In the genomic region with DNA sequence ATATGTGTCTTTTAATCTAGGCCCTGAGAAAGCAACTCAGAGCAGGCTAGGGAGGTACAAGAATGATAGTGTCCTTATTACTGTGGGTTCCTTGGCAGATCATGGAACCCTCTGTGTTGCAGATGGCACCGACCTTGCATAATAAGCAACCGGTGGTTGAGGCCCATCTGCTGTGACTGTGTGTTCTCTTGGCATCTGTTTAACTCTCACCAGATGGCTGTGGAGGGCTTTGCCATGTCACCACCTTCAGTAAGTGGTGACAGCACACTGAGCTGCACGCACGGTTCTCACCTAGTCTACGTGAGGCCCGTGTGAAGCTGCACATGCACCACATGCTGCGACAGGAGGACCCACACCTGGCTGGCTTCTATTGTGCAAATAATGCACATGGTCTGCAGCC, we compare ENCODE assay signal across 12 mouse cellular contexts. TPM values are rescaled to one million over a fixed set of nuclear protein-coding genes. Genes with fewer than 3 reads are reported as not detected.
DNase-seq lines count a peak whose midpoint lies in the region; ATAC-seq and TF ChIP-seq lines count a peak whose summit lies in the region.
"Had no signal": no experiment of that assay in that cellular context is flagged by ENCODE, and none has a peak within 500 bp of the region (broad histone marks: within the 10 kb centered on the region; RNA-seq: fewer than 3 reads in every experiment).

No protein-coding gene starts in this region.

- peaks cover 20% of the 10 kb centered on the region for H3K27me3 ChIP-seq in megakaryocyte, embryonic 14.5 days (replicated peaks)
- H3K27me3 ChIP-seq in intestine, postnatal 0 days (replicated peaks; ENCODE audit: control insufficient read depth, insufficient read depth, low read length) = no peaks in the 10 kb centered on the region

- no peak for TF ChIP-seq CTCF in intestine, postnatal 0 days (IDR thresholded peaks at IDR 0.05; ENCODE audit: low read depth)

- no peak for ATAC-seq in megakaryocyte, adult 5-6 weeks (ENCODE audit: poor library complexity, severe bottlenecking)
- ATAC-seq in intestine, postnatal 0 days = no peak

- H3K9me3 ChIP-seq in megakaryocyte, embryonic 14.5 days = peaks cover 71% of the 10 kb centered on the region
- H3K9me3 ChIP-seq in intestine, postnatal 0 days (ENCODE audit: control insufficient read depth) = no peaks in the 10 kb centered on the region
- H3K9me3 ChIP-seq: limb, embryonic 15.5 days had no signal

- no peak overlapping the region for H3K27ac ChIP-seq in intestine, postnatal 0 days (ENCODE audit: low read depth, low read length)
- H3K27ac ChIP-seq: kidney, postnatal 0 days; limb, embryonic 15.5 days had no signal

- no peak overlapping the region for H3K4me2 ChIP-seq in intestine, postnatal 0 days (replicated peaks; ENCODE audit: low read depth)
- H3K4me2 ChIP-seq: limb, embryonic 15.5 days had no signal

- no peaks in the 10 kb centered on the region for H3K4me1 ChIP-seq in megakaryocyte, embryonic 14.5 days
- H3K4me1 ChIP-seq in intestine, postnatal 0 days (replicated peaks; ENCODE audit: control insufficient read depth, insufficient read depth, low read length) = no peaks in the 10 kb centered on the region
- H3K4me1 ChIP-seq: limb, embryonic 15.5 days had no signal

- peak overlapping the region; percentile 54 for H3K4me3 ChIP-seq in megakaryocyte, embryonic 14.5 days (replicated peaks)
- H3K4me3 ChIP-seq in intestine, postnatal 0 days (ENCODE audit: low read depth, low read length) = no peak overlapping the region
- H3K4me3 ChIP-seq: limb, embryonic 15.5 days had no signal

- H3K36me3 ChIP-seq in megakaryocyte, embryonic 14.5 days (replicated peaks; ENCODE audit: low read length) = no peaks in the 10 kb centered on the region
- H3K36me3 ChIP-seq in intestine, postnatal 0 days (ENCODE audit: control insufficient read depth, insufficient read depth) = no peaks in the 10 kb centered on the region
- H3K36me3 ChIP-seq: limb, embryonic 15.5 days had no signal

- H3K9ac ChIP-seq in intestine, postnatal 0 days (ENCODE audit: low read depth, low read length) = no peak overlapping the region
- H3K9ac ChIP-seq: limb, embryonic 15.5 days had no signal

- 82% methylated on average over 7 of the region's 7 CpGs for WGBS in intestine, postnatal 0 days

- DNase-seq in cerebellum, adult 9-11 months = peak; percentile 97
- DNase-seq in layer of hippocampus, adult 11-12 months (ENCODE audit: low spot score) = peak; percentile 87
- peak; percentile 29 for DNase-seq in right cerebral cortex, postnatal 14 days
- no peak for DNase-seq in MN1 (ENCODE audit: low spot score)
- DNase-seq: heart, postnatal 10 days; lung, postnatal 4 days; thymus, adult 2 months had no signal

RNA-seq across cellular contexts. Expression of a gene that starts 14.0 kb away (rescaled TPM):
- polyA plus RNA-seq in megakaryocyte, embryonic 14.5 days (2012; ENCODE audit: insufficient read depth, low replicate concordance) = 0.42 TPM in 1 of 2 replicates, not detected in the other
- total RNA-seq in megakaryocyte, adult 5-6 weeks (2015) = not detected in 2 replicates
- total RNA-seq in megakaryocyte, adult 5-6 weeks (2017) = 0.08 TPM in 1 of 2 replicates, not detected in the other
- 0.41 and 0.46 TPM in 2 replicates for polyA plus RNA-seq in intestine, postnatal 0 days (2015; fragmentation: Nextera tagmentation; extraction: Ambion mirVana)
- total RNA-seq: heart, postnatal 10 days had no signal

RNA-seq across cellular contexts. Expression of a gene that starts 49.4 kb away (rescaled TPM):
- 2.8 TPM in 1 of 2 replicates, not detected in the other for polyA plus RNA-seq in megakaryocyte, embryonic 14.5 days (2012; ENCODE audit: insufficient read depth, low replicate concordance)
- total RNA-seq in megakaryocyte, adult 5-6 weeks (2015) = 0.76 and 0.89 TPM in 2 replicates
- total RNA-seq in megakaryocyte, adult 5-6 weeks (2017) = not detected in 2 replicates
- 25.6 and 28.0 TPM in 2 replicates for polyA plus RNA-seq in intestine, postnatal 0 days (2015; fragmentation: Nextera tagmentation; extraction: Ambion mirVana)

RNA-seq across cellular contexts. Expression of a gene that starts 57.6 kb away (rescaled TPM):
- 1.0 TPM in 1 of 2 replicates, not detected in the other for polyA plus RNA-seq in megakaryocyte, embryonic 14.5 days (2012; ENCODE audit: insufficient read depth, low replicate concordance)
- total RNA-seq in megakaryocyte, adult 5-6 weeks (2015) = not detected in 2 replicates
- total RNA-seq in megakaryocyte, adult 5-6 weeks (2017) = 0.12 and 0.15 TPM in 2 replicates
- 0.44 and 0.59 TPM in 2 replicates for polyA plus RNA-seq in intestine, postnatal 0 days (2015; fragmentation: Nextera tagmentation; extraction: Ambion mirVana)
